Mouse (Mus musculus): ENCODE measurements at regions not wholly inside any gene's neighbourhood (a gene's known extent, or its start where the extent isn't known, plus 50 kb on each side); places are given as distances from the start of the nearest gene placed in this dataset.
A peak's percentile ranks its signal among the peaks of the same experiment; 100 is the strongest.

GRCm38 (mm10) chr1:137360688-137361570 lies 400.7 kb upstream of the Nr5a2 start:
- ATAC-seq (ENCODE audit: low read depth), result peak; percentile 64
- H3K4me1 ChIP-seq (replicated peaks; ENCODE audit: control insufficient read depth, insufficient read depth, low read length), result no peaks in the 10 kb centered on the region
- no peak overlapping the region for H3K27ac ChIP-seq (ENCODE audit: low read length)
- no peaks in the 10 kb centered on the region for H3K9me3 ChIP-seq (ENCODE audit: control insufficient read depth, low read length)
- no peak overlapping the region for H3K4me2 ChIP-seq (ENCODE audit: low read depth, low read length)
- no peaks in the 10 kb centered on the region for H3K27me3 ChIP-seq (ENCODE audit: control insufficient read depth, insufficient read depth, low read depth, low read length)
- H3K4me3 ChIP-seq (ENCODE audit: low read length), result no peak overlapping the region
- 79% methylated on average over 16 of the region's 16 CpGs for WGBS
- H3K36me3 ChIP-seq (ENCODE audit: control insufficient read depth, insufficient read depth, low read length), result no peaks in the 10 kb centered on the region
- no peak overlapping the region for H3K9ac ChIP-seq (ENCODE audit: low read length)

- Histone ChIP-seq H3K27me3 (ENCODE audit: control insufficient read depth, insufficient read depth, low read depth, low read length) (no peaks in the 10 kb centered on the region), H3K9ac (ENCODE audit: low read length) (no peak overlapping the region), H3K9me3 (ENCODE audit: control insufficient read depth, low read length) (no peaks in the 10 kb centered on the region), H3K4me2 (ENCODE audit: low read depth, low read length) (no peak overlapping the region), H3K4me1 (replicated peaks; ENCODE audit: control insufficient read depth, insufficient read depth, low read length) (no peaks in the 10 kb centered on the region), H3K4me3 (ENCODE audit: low read length) (no peak overlapping the region), H3K36me3 (ENCODE audit: control insufficient read depth, insufficient read depth, low read length) (no peaks in the 10 kb centered on the region), H3K27ac (ENCODE audit: low read length) (no peak overlapping the region)
- WGBS, result 61% methylated on average over 4 of the region's 4 CpGs
- ATAC-seq (ENCODE audit: low read depth), result no peak
Measured at GRCm38 (mm10) chr1:137355941-137356512, 395.8 kb upstream of the Nr5a2 start.

- Histone ChIP-seq H3K4me3 (ENCODE audit: low read length) (no peak overlapping the region), H3K27me3 (ENCODE audit: control insufficient read depth, insufficient read depth, low read depth, low read length) (no peaks in the 10 kb centered on the region), H3K4me2 (ENCODE audit: low read depth, low read length) (no peak overlapping the region), H3K27ac (ENCODE audit: low read length) (peak overlapping the region; percentile 44; the same call in 1 of the 2 replicates), H3K9ac (ENCODE audit: low read length) (no peak overlapping the region), H3K36me3 (ENCODE audit: control insufficient read depth, insufficient read depth, low read length) (no peaks in the 10 kb centered on the region), H3K9me3 (ENCODE audit: control insufficient read depth, low read length) (no peaks in the 10 kb centered on the region), H3K4me1 (replicated peaks; ENCODE audit: control insufficient read depth, insufficient read depth, low read length) (no peaks in the 10 kb centered on the region)
- peak; percentile 90 for ATAC-seq (ENCODE audit: low read depth)
- WGBS, result 60% methylated on average over 5 of the region's 5 CpGs
Measured at GRCm38 (mm10) chr1:137352390-137353027, 392.3 kb upstream of the Nr5a2 start.

GRCm38 (mm10) chr1:137334137-137334536 lies 373.9 kb upstream of the Nr5a2 start:
- no peaks in the 10 kb centered on the region for H3K36me3 ChIP-seq (ENCODE audit: control insufficient read depth, insufficient read depth, low read length)
- ATAC-seq (ENCODE audit: low read depth), result no peak
- no peaks in the 10 kb centered on the region for H3K27me3 ChIP-seq (ENCODE audit: control insufficient read depth, insufficient read depth, low read depth, low read length)
- H3K27ac ChIP-seq (ENCODE audit: low read length), result no peak overlapping the region
- H3K4me3 ChIP-seq (ENCODE audit: low read length), result no peak overlapping the region
- 94% methylated on average over 2 of the region's 2 CpGs for WGBS
- H3K9ac ChIP-seq (ENCODE audit: low read length), result no peak overlapping the region
- no peaks in the 10 kb centered on the region for H3K9me3 ChIP-seq (ENCODE audit: control insufficient read depth, low read length)
- no peak overlapping the region for H3K4me2 ChIP-seq (ENCODE audit: low read depth, low read length)
- H3K4me1 ChIP-seq (replicated peaks; ENCODE audit: control insufficient read depth, insufficient read depth, low read length), result peaks cover 4% of the 10 kb centered on the region; the same call in 1 of the 2 replicates

GRCm38 (mm10) chr1:137332108-137332769 lies 372.0 kb upstream of the Nr5a2 start:
- H3K9me3 ChIP-seq (ENCODE audit: control insufficient read depth, low read length), result no peaks in the 10 kb centered on the region
- peak overlapping the region; percentile 12; the same call in 1 of the 2 replicates for H3K4me2 ChIP-seq (ENCODE audit: low read depth, low read length)
- H3K9ac ChIP-seq (ENCODE audit: low read length), result no peak overlapping the region
- H3K27me3 ChIP-seq (ENCODE audit: control insufficient read depth, insufficient read depth, low read depth, low read length), result no peaks in the 10 kb centered on the region
- peaks cover 4% of the 10 kb centered on the region; the same call in 1 of the 2 replicates for H3K4me1 ChIP-seq (replicated peaks; ENCODE audit: control insufficient read depth, insufficient read depth, low read length)
- no peaks in the 10 kb centered on the region for H3K36me3 ChIP-seq (ENCODE audit: control insufficient read depth, insufficient read depth, low read length)
- peak overlapping the region; percentile 61 for H3K27ac ChIP-seq (ENCODE audit: low read length)
- ATAC-seq (ENCODE audit: low read depth), result peak; percentile 89
- no peak overlapping the region for H3K4me3 ChIP-seq (ENCODE audit: low read length)
- 33% methylated on average over 8 of the region's 8 CpGs for WGBS

GRCm38 (mm10) chr1:137331746-137332107 lies 371.5 kb upstream of the Nr5a2 start:
- H3K4me3 ChIP-seq (ENCODE audit: low read length), result no peak overlapping the region
- ATAC-seq (ENCODE audit: low read depth), result peak; percentile 18
- no peak overlapping the region for H3K9ac ChIP-seq (ENCODE audit: low read length)
- H3K4me1 ChIP-seq (replicated peaks; ENCODE audit: control insufficient read depth, insufficient read depth, low read length), result peaks cover 4% of the 10 kb centered on the region; the same call in 1 of the 2 replicates
- H3K27me3 ChIP-seq (ENCODE audit: control insufficient read depth, insufficient read depth, low read depth, low read length), result no peaks in the 10 kb centered on the region
- no peaks in the 10 kb centered on the region for H3K9me3 ChIP-seq (ENCODE audit: control insufficient read depth, low read length)
- peak overlapping the region; percentile 12; the same call in 1 of the 2 replicates for H3K4me2 ChIP-seq (ENCODE audit: low read depth, low read length)
- 34% methylated on average over 5 of the region's 5 CpGs for WGBS
- H3K27ac ChIP-seq (ENCODE audit: low read length), result peak overlapping the region; percentile 61
- H3K36me3 ChIP-seq (ENCODE audit: control insufficient read depth, insufficient read depth, low read length), result no peaks in the 10 kb centered on the region

GRCm38 (mm10) chr1:137330634-137331033 lies 370.4 kb upstream of the Nr5a2 start:
- H3K27ac ChIP-seq (ENCODE audit: low read length), result no peak overlapping the region
- no peak overlapping the region for H3K4me2 ChIP-seq (ENCODE audit: low read depth, low read length)
- no peaks in the 10 kb centered on the region for H3K36me3 ChIP-seq (ENCODE audit: control insufficient read depth, insufficient read depth, low read length)
- peaks cover 4% of the 10 kb centered on the region; the same call in 1 of the 2 replicates for H3K4me1 ChIP-seq (replicated peaks; ENCODE audit: control insufficient read depth, insufficient read depth, low read length)
- WGBS, result 30% methylated on average over 3 of the region's 3 CpGs
- no peaks in the 10 kb centered on the region for H3K9me3 ChIP-seq (ENCODE audit: control insufficient read depth, low read length)
- no peak overlapping the region for H3K9ac ChIP-seq (ENCODE audit: low read length)
- H3K4me3 ChIP-seq (ENCODE audit: low read length), result no peak overlapping the region
- no peaks in the 10 kb centered on the region for H3K27me3 ChIP-seq (ENCODE audit: control insufficient read depth, insufficient read depth, low read depth, low read length)
- peak; percentile 37; the same call in 1 of the 2 replicates for ATAC-seq (ENCODE audit: low read depth)

- H3K4me2 ChIP-seq (ENCODE audit: low read depth, low read length), result peak overlapping the region; percentile 54
- 30% methylated on average over 8 of the region's 8 CpGs for WGBS
- no peaks in the 10 kb centered on the region for H3K36me3 ChIP-seq (ENCODE audit: control insufficient read depth, insufficient read depth, low read length)
- peaks cover 3% of the 10 kb centered on the region; the same call in 1 of the 2 replicates for H3K4me1 ChIP-seq (replicated peaks; ENCODE audit: control insufficient read depth, insufficient read depth, low read length)
- H3K27me3 ChIP-seq (ENCODE audit: control insufficient read depth, insufficient read depth, low read depth, low read length), result no peaks in the 10 kb centered on the region
- H3K4me3 ChIP-seq (ENCODE audit: low read length), result peak overlapping the region; percentile 34
- H3K9ac ChIP-seq (ENCODE audit: low read length), result no peak overlapping the region
- ATAC-seq (ENCODE audit: low read depth), result peak; percentile 85
- no peaks in the 10 kb centered on the region for H3K9me3 ChIP-seq (ENCODE audit: control insufficient read depth, low read length)
- peak overlapping the region; percentile 31; the same call in 1 of the 2 replicates for H3K27ac ChIP-seq (ENCODE audit: low read length)
Measured at GRCm38 (mm10) chr1:137323884-137324594, 363.8 kb upstream of the Nr5a2 start.
